Mouse (Mus musculus) WW6 (cell line): ENCODE measurements around the gene Cpt2.

Experiments
- DNase-seq: peaks from one replicate; pipeline ENCODE4 v3.0.0-alpha.2; 2013; ENCODE audit warnings: low read depth, low spot score

Gene Cpt2

GRCm38 (mm10) chr4:107923145-107923802 lies at the start of gene Cpt2:
Cpt2 (minus strand) TSS chr4:107923610.
- DNase-seq: peak; percentile 55

- DNase-seq: no peak
These were observed 47.8 kb upstream of the Cpt2 start for GRCm38 (mm10) chr4:107971162-107971561.

- no peak for DNase-seq
These were observed 46.4 kb upstream of the Cpt2 start for GRCm38 (mm10) chr4:107969781-107970180.

GRCm38 (mm10) chr4:107967966-107968682 lies 44.7 kb upstream of the Cpt2 start, which contains the start of gene Slc1a7:
Slc1a7 (plus strand) TSS chr4:107968332.
- no peak for DNase-seq

- DNase-seq: no peak
These were observed 43.2 kb upstream of the Cpt2 start for GRCm38 (mm10) chr4:107966416-107967109.

GRCm38 (mm10) chr4:107962792-107963191 lies 39.4 kb upstream of the Cpt2 start:
- no peak for DNase-seq

GRCm38 (mm10) chr4:107962044-107962732 lies 38.8 kb upstream of the Cpt2 start:
- DNase-seq: no peak

GRCm38 (mm10) chr4:107958487-107958886 lies 35.1 kb upstream of the Cpt2 start:
- DNase-seq: no peak

- DNase-seq: no peak
These were observed 32.3 kb upstream of the Cpt2 start for GRCm38 (mm10) chr4:107955691-107956090.

- DNase-seq: no peak
These were observed 29.4 kb upstream of the Cpt2 start for GRCm38 (mm10) chr4:107952845-107953244.

GRCm38 (mm10) chr4:107949918-107950317 lies 26.5 kb upstream of the Cpt2 start:
- DNase-seq: no peak

- DNase-seq: no peak
These were observed 20.7 kb upstream of the Cpt2 start for GRCm38 (mm10) chr4:107944141-107944540.

- DNase-seq: no peak
These were observed 19.3 kb upstream of the Cpt2 start for GRCm38 (mm10) chr4:107942741-107943140.

- no peak for DNase-seq
These were observed 14.7 kb upstream of the Cpt2 start for GRCm38 (mm10) chr4:107938124-107938523.

- no peak for DNase-seq
These were observed 13.9 kb upstream of the Cpt2 start for GRCm38 (mm10) chr4:107937338-107937737.

GRCm38 (mm10) chr4:107935254-107935653 lies 11.8 kb upstream of the Cpt2 start:
- DNase-seq: no peak

GRCm38 (mm10) chr4:107933239-107933638 lies 9.8 kb upstream of the Cpt2 start:
- no peak for DNase-seq

GRCm38 (mm10) chr4:107931453-107931852 lies 8.0 kb upstream of the Cpt2 start:
- no peak for DNase-seq

GRCm38 (mm10) chr4:107928726-107929125 lies 5.3 kb upstream of the Cpt2 start:
- no peak for DNase-seq

GRCm38 (mm10) chr4:107928269-107928668 lies 4.9 kb upstream of the Cpt2 start:
- no peak for DNase-seq

GRCm38 (mm10) chr4:107923803-107924194 lies 389 bp upstream of the Cpt2 start:
- DNase-seq: no peak

GRCm38 (mm10) chr4:107921952-107922351 lies 1.5 kb downstream of the Cpt2 start:
- no peak for DNase-seq
